Mouse (Mus musculus) layer of hippocampus, adult 2 months (tissue): ENCODE results near the gene Fgf3. TPM values are rescaled to one million over a fixed set of nuclear protein-coding genes. Genes with fewer than 3 reads are reported as not detected.
"Not testable (repeated sequence)": the region's sequence is repeated elsewhere in the genome, so short reads cannot be mapped to it uniquely, and the experiment has no call there.

Experiments
- DNase-seq, 2 experiments: peaks; one replicate each; pipeline ENCODE4 v3.0.0; 2022; ENCODE audit warnings: low spot score in 2 of 2
- H3K27ac ChIP-seq: fragments of 200-600 bp; 2 replicates; pipeline ENCODE4 v1.8.1; 2022
- H3K4me3 ChIP-seq: fragments of 200-600 bp; 2 replicates; pipeline ENCODE4 v1.8.1; 2022; ENCODE audit warnings: mild to moderate bottlenecking
- CTCF ChIP-seq: fragments of 200-600 bp; conservative IDR thresholded peaks from 2 replicates; pipeline ENCODE4 v1.8.1; 2022; ENCODE audit warnings: antibody characterized with exemption, mild to moderate bottlenecking, moderate library complexity
- total RNA-seq, 2 experiments: library from RNA; stranded (reverse); gene quantifications; 2 replicates each; pipeline ENCODE4 v1.2.3; 2021

Gene Fgf3
- total RNA-seq, 2 experiments from 2014 or later = 0.31 TPM; not detected in 1

GRCm38 (mm10) chr7:144863196-144863595 is 25.3 kb downstream of the Fgf3 start:
- no peak for TF ChIP-seq CTCF
- no peak overlapping the region for H3K4me3 ChIP-seq
- no peak for DNase-seq
- no peak overlapping the region for H3K27ac ChIP-seq

DNA sequence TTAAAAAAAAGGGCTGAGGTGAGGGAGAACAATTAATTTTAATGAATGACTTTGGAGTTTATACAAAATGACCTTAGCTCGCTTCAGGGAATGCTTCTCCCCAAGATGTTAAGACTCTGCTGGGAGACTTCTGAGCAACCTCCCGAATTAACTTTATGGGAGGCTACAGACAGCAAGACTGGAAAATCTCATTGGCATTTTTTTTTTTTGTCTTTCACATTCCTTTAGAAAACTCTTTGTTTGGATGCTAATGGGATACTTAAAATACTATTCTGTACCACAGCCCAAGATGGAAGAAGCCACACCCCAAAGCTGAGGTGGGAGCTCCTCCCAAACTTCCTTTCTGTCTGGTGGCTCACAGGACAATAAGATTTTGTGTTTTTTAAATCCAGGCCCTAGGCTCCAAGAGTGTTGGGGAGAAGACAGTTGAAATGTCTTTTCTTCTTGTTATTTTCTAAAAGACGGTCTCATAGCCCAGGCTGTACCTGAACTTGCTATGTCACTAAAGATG is 26.3 kb downstream of the Fgf3 start:
- Histone ChIP-seq H3K27ac (no peak overlapping the region), H3K4me3 (no peak overlapping the region)
- no peak for TF ChIP-seq CTCF
- no peak for DNase-seq

DNA sequence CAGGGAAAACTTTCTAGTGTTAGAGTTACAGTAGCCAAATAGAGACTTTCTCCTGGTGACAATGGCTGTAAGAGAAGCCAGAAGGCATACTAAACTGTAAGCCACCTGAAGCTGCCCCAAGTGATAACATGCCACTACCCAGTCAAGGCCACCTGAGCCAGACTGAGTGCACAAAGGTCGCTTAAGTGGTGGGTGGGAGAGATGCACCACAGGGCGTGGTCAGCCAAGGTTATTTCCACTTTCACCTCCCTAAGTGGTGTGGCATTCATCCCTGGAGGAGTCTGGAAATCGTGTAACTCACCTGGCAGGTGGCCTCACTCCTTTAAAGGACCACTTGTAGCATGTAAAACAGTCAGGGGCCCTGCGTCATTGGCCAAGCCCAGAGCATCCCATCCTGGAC is 29.3 kb downstream of the Fgf3 start:
- DNase-seq = no peak
- H3K4me3 ChIP-seq = no peak overlapping the region
- no peak overlapping the region for H3K27ac ChIP-seq
- no peak for TF ChIP-seq CTCF

DNA sequence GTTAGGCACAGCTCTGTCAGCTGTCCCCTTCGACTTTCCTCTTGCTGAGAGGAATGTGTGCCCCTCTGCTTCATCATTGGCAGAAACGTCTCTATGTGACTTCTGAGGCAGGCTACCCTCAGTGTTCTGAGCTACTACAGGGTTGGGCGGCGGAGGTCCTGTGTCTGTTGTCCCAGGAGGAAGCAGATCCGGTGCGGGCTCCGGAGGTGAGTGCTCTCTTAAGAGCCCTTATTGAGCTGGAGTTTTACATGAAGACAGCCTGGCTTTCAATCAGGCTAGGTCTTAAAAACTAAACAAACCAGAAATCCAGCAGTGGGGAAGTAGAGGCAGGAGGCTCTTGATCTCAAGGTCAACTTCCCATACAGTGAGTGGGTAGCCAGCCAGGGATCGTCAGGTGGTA is 29.7 kb downstream of the Fgf3 start:
- no peak for DNase-seq
- no peak for TF ChIP-seq CTCF
- no peak overlapping the region for H3K27ac ChIP-seq
- H3K4me3 ChIP-seq = no peak overlapping the region

- Histone ChIP-seq H3K27ac (no peak overlapping the region), H3K4me3 (no peak overlapping the region)
- TF ChIP-seq CTCF = no peak
- DNase-seq = no peak
These were observed 34.5 kb downstream of the Fgf3 start for GRCm38 (mm10) chr7:144872420-144872819.

DNA sequence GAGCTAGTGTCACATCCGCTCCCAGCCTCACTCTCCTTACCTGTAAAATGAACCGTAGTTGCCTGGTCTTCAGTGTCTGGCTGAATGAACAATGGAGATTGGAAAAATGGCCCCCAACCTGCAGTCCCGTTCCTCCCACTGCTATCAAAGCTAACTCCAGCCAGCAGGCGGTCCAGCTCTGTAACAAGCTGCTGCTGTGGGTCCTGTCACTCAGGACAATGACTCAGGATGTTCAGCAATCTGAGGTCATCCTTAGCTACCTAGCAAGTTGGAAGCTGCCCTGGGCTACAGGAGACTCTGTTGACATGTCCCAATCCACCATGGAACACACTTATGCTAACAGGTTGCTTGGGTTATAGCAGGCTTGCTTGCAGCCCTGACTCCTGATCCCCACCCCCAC is 35.3 kb downstream of the Fgf3 start:
- no peak for TF ChIP-seq CTCF
- no peak for DNase-seq
- Histone ChIP-seq H3K27ac (no peak overlapping the region), H3K4me3 (no peak overlapping the region)

- TF ChIP-seq CTCF = no peak
- DNase-seq = no peak
- Histone ChIP-seq H3K27ac (no peak overlapping the region), H3K4me3 (no peak overlapping the region)
These were observed 36.3 kb downstream of the Fgf3 start for GRCm38 (mm10) chr7:144874226-144874625.

GRCm38 (mm10) chr7:144878401-144878800 is 40.5 kb downstream of the Fgf3 start:
- TF ChIP-seq CTCF = no peak
- no peak overlapping the region for H3K27ac ChIP-seq
- no peak for DNase-seq
- no peak overlapping the region for H3K4me3 ChIP-seq

DNA sequence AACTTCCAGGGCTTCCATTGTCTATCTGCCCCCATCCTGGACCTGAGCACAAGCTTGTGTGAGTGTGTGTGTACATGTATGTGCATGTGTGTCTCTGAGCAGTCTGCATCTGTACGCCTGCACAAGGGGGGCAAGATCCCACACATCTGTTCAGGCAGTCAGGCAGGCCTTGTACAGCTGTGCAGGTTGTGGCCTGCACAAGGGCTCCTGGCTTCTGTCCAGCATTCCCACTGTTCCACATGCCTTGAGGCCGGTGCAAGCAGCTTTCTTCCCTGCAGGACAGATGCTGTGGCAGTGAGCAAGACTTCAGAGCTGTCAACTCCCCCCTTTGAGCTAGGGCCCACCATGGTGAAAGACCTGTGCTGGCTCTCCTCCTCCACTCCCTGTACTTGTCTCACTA is 45.2 kb downstream of the Fgf3 start:
- H3K4me3 ChIP-seq = no peak overlapping the region
- no peak for DNase-seq
- no peak for TF ChIP-seq CTCF
- H3K27ac ChIP-seq = no peak overlapping the region

- TF ChIP-seq CTCF = peak; percentile 52
- Histone ChIP-seq H3K27ac (no peak overlapping the region), H3K4me3 (no peak overlapping the region)
- DNase-seq = no peak
These were observed 49.8 kb downstream of the Fgf3 start for GRCm38 (mm10) chr7:144887672-144888071.

GRCm38 (mm10) chr7:144888564-144889299 is 50.8 kb downstream of the Fgf3 start:
- no peak for DNase-seq
- Histone ChIP-seq H3K4me3 (no peak overlapping the region), H3K27ac (no peak overlapping the region)
- no peak for TF ChIP-seq CTCF

GRCm38 (mm10) chr7:144890661-144891060 is 52.8 kb downstream of the Fgf3 start:
- H3K27ac ChIP-seq, H3K4me3 ChIP-seq, DNase-seq: not testable (repeated sequence)
- TF ChIP-seq CTCF = peak; percentile 41

DNA sequence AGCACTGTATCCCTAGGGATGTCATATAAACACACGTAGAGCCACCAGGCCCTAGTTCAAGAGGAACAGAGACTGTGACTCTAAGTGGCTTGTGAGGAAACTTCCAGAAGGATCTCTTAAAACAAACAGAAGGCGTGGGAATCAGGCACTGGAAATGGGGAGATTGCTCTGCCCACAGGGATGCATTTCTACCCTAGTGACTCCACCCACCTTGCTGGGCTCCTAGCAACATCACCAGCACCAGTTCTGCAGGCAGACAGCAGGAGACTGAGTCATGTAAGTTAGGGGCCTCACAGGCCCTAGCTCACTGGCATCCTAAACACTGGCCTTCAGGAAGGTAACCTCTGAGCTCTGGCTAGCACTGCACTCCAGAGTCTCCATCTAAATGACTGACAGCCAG is 54.0 kb downstream of the Fgf3 start:
- no peak overlapping the region for H3K4me3 ChIP-seq
- H3K27ac ChIP-seq = peak overlapping the region; percentile 33; the same call in 1 of the 2 replicates
- DNase-seq = peak in 1 of 2 experiments; percentile 49
- no peak for TF ChIP-seq CTCF

GRCm38 (mm10) chr7:144892322-144892721 is 54.4 kb downstream of the Fgf3 start:
- DNase-seq = no peak
- Histone ChIP-seq H3K4me3 (no peak overlapping the region), H3K27ac (peak overlapping the region; percentile 33; the same call in 1 of the 2 replicates)
- peak; percentile 35; the same call in 1 of the 2 replicates for TF ChIP-seq CTCF

Other genes with a start within 250 kb of the Fgf3 start
- 1 to 10 TPM; 2.7 to 3.5 TPM for gene Ano1, start 86.1 kb upstream of the Fgf3 start, total RNA-seq
- not detected for gene Fgf4, start 9.3 kb downstream of the Fgf3 start, total RNA-seq
- not detected for gene Fgf15, start 58.4 kb downstream of the Fgf3 start, total RNA-seq
- gene LTO1, start 77.0 kb downstream of the Fgf3 start, total RNA-seq = 10 to 100 TPM; 26.2 to 33.8 TPM
- gene Ccnd1, start 101.8 kb downstream of the Fgf3 start, total RNA-seq = 10 to 100 TPM; 43.7 to 48.3 TPM